Mouse (Mus musculus): Measurements from ENCODE around the gene Laptm4a. TPM values are rescaled to one million over a fixed set of nuclear protein-coding genes. Genes with fewer than 3 reads are reported as not detected.
A peak's percentile ranks its signal among the peaks of the same experiment; 100 is the strongest.

Laptm4a gene
- polyA plus RNA-seq, 1 experiment = 15.5 TPM

DNA sequence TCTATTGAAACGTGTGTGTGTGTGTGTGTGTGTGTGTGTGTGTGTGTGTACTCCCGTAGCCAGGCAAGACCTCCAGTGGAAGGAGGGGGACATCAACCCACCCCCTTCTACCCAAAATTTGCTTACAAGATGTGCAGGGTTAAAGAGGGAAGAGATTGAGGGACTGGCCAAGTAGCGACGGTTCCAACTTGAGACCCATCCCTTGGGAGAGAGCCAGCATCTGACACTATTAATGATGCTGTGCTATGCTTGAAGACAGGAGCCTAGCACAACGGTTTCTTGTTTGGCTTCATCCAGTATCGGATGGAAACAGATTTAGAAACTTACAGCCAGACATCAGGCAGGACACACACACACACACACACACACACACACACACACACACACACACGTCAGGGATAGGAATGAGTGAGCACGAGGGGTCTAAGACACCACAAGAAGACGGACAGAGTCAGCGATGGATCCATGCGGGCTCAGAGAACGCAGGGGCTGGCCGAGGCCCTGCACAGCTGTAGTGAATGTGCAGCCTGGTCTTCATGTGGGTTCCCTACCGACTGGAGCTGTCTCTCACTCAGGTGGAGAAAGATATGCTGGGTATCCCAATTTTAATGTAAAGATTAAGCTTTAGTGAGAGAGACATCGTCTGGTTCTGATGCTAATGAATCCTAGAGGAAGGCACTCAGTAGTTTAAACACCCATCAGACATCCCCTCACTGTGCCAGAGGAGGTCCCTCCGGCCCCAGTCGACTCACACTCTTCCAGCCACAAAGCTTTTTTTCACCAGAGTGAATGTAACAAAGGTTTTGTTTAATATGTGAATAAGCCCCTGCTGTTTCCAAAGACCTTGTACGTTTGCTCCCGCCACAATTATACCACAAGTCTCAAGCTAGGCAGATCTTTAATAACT lies 22.3 kb upstream of the Laptm4a start:
- TF ChIP-seq GATA1 (IDR thresholded peaks at IDR 0.05; ENCODE audit: low read length) = no peak

DNA sequence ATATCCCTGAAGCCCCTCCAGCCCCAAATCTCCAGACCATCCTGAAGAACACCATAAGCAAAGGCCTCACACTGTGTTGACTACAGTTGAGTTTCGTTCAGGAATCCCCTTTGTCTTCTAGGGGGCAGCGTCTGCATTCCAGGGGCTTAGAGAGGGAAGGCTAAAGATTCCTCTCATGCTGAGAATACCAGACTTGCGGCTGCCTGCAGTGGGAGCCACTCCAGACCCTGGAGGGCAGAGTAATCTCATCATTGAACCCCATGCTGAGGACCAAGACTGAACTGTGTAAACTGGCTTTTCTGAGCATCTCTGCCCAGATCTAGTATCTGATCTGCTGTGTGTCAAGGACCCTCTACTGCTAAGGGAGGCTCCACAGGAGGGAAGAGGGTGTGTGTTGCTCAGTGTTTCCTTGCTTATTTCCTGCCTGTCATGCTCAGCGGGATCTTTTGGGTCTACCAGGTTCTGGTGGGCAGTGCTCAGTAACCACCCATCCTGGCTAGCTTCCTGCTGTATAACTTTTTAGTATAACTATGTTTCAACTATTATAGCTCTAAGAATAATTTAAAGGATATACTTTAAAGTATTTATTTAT lies 21.3 kb upstream of the Laptm4a start:
- TF ChIP-seq GATA1 (IDR thresholded peaks at IDR 0.05; ENCODE audit: low read length) = no peak

- peak; percentile 66 for TF ChIP-seq GATA1 (IDR thresholded peaks at IDR 0.05; ENCODE audit: low read length)
Observed at GRCm38 (mm10) chr12:8900919-8901663, 20.4 kb upstream of the Laptm4a start.

- no peak for TF ChIP-seq GATA1 (IDR thresholded peaks at IDR 0.05; ENCODE audit: low read length)
Observed at GRCm38 (mm10) chr12:8901934-8902333, 19.5 kb upstream of the Laptm4a start.

- no peak for TF ChIP-seq GATA1 (IDR thresholded peaks at IDR 0.05; ENCODE audit: low read length)
Observed at GRCm38 (mm10) chr12:8902479-8902878, 19.0 kb upstream of the Laptm4a start.

DNA sequence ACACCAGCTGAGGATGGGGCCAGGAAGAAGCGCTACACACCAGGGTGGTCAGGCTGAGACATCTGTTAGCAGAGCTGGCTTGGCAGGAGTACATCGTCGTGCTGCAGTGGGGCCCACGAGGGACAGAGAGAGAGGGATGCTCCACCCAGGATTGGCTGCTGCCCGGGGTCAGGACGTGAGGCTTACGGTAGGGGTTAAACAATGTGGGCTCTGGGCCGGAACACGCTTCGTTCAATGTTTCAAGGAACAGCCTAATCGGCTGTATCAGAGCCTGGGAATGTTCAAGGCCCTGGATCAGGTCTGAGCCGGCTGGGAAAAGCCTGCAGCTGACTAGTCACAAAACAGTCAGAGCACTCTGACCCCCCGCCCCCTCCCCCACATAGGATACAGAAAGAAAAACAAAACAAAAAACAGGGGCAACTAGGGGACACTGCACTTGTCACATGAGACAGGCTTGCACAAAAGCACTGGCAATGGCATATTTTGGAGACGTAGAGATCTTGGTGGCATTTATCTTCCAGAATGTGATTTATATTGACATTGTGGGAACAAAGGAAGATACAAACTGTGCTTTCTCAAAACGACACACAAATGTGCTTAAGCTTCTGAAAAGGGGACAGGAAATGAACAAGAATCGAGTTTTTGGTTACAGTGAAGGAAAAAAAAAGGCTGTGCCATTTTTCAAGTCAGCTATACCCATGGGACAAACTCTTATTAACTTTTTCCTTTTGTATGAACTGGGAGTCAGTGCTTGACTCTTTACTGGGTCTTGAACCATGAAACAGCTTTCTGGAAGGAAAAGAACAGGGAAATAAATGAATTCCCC lies 8.4 kb upstream of the Laptm4a start:
- no peak for TF ChIP-seq GATA1 (IDR thresholded peaks at IDR 0.05; ENCODE audit: low read length)

DNA sequence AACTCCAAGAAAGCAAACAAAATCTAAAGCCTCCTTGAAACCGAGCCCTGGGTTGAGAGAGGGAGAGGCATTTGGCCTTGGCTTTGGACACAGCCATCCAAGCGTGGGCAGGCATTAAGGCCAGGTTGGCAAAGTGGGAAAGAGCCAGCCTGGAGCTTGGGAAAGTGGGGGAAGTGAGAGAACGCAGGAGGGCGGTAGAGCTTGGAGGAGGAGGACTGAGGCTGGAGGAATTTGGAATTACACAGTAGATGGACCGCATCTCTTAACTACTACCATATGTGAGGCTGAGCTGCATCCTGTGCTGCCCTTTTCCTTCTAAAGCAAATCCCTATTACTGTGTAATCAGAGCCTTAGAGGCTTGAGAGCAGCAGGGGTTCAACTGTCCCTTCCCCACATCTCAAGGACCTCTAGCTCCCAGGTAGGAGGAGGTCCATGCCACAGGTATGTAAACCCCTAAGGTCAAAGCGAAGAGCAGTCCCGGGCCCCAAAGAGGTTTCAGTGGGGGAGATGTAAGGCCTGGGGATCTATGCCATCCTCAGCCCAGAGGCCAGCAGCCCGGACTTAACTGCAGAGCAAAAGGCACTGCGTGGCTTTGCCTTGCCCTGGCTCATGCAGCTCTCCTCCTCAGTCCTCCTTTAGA lies 7.6 kb upstream of the Laptm4a start:
- no peak for TF ChIP-seq GATA1 (IDR thresholded peaks at IDR 0.05; ENCODE audit: low read length)

DNA sequence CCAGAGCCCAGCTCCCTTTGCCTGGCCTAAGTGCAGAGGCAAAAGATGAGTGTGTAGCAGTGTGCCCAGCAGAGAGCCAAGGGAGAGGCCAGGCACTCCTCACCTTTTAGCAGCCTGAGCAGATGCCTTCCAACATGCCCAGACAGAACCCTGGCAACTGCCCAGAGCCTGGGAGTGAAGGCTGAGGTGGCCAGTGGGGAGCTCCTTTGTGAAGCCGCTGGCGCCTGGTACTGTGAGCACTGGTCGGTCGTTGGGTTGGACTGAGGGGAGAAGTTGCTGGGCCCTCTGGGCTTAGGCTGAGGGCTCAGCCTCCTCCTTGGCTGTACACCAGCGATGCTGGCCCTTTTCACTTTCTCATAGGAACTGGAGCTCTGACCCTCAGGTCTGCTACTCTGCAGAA lies 5.1 kb upstream of the Laptm4a start:
- no peak for TF ChIP-seq GATA1 (IDR thresholded peaks at IDR 0.05; ENCODE audit: low read length)

DNA sequence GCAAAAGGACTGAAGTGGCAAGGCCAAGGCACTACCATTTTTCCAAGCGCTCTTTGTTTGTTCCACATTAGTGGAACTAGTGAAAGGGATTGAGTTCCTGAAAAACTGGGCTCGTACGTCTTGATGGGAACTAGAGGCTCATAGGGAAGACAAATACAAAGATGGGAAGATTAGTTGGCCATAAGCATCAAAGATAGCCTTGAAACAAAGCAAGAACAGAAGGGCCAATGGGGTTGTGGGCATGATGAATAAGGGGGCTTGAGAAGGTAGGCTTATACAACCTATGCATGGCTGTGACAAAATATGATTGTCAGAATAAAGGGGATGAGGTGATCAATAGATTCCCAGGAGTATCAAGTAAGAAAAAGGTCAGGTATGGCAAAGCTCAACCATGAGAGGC lies 2.2 kb upstream of the Laptm4a start:
- TF ChIP-seq GATA1 (IDR thresholded peaks at IDR 0.05; ENCODE audit: low read length) = no peak

DNA sequence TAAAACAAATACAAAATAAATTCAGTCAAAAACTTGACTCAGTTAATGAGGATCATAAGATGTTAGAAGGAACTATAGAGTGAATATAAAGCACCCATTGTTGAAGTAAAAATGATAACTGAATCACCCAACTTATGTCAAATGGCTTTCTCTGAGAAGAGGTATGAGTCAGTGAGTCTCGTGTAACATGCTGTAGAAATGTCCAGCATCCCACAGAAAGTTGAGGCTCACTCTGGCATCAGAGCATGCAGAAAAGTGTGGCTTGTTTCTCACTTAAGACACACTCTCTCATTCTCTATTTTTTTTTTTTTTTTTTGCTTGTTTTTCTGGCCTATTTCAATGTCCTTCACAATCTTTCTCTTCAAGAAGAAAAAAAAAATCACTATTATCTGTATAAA lies 469 bp upstream of the Laptm4a start:
- no peak for TF ChIP-seq GATA1 (IDR thresholded peaks at IDR 0.05; ENCODE audit: low read length)

GRCm38 (mm10) chr12:8922369-8923124 lies 1.1 kb downstream of the Laptm4a start:
- no peak for TF ChIP-seq GATA1 (IDR thresholded peaks at IDR 0.05; ENCODE audit: low read length)

DNA sequence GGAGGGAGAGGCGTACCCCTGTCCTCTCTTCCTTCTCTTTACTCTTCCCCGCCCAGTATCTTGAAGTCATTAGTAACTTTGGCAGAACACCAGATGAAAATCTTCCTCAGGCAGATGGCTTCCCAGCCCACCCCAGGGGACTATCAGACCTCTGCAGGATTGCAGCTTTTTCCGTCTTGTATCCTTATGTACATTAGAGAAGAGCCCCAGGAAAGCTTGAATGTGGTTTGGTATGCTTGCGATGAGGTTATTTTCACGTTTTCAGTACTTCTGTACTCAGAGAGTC lies 1.6 kb downstream of the Laptm4a start:
- no peak for TF ChIP-seq GATA1 (IDR thresholded peaks at IDR 0.05; ENCODE audit: low read length)

DNA sequence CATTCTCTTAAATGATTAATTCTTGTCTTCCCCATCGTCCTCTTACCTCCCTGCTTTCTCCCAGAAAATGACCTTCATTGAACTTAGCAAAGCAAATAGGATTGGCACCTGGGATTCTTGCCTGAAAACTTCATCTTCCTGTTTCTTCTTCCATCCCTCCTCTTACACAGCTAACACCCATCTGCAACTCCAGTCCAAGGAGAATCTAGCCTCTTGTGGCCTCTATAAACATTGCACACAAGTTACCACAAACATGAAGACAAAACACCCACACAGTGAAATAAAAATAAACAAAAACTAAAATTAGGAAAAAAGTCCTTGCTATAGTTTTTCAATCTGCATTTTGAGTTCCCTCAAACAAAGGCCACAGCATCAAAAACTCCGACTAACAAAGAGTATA lies 2.1 kb downstream of the Laptm4a start:
- no peak for TF ChIP-seq GATA1 (IDR thresholded peaks at IDR 0.05; ENCODE audit: low read length)

- no peak for TF ChIP-seq GATA1 (IDR thresholded peaks at IDR 0.05; ENCODE audit: low read length)
Observed at GRCm38 (mm10) chr12:8927652-8928051, 6.2 kb downstream of the Laptm4a start.
